Mouse (Mus musculus): ENCODE data around the gene Cxcl16.
"Not testable (repeated sequence)": the region's sequence is repeated elsewhere in the genome, so short reads cannot be mapped to it uniquely, and the experiment has no call there.

Cxcl16 gene

DNA sequence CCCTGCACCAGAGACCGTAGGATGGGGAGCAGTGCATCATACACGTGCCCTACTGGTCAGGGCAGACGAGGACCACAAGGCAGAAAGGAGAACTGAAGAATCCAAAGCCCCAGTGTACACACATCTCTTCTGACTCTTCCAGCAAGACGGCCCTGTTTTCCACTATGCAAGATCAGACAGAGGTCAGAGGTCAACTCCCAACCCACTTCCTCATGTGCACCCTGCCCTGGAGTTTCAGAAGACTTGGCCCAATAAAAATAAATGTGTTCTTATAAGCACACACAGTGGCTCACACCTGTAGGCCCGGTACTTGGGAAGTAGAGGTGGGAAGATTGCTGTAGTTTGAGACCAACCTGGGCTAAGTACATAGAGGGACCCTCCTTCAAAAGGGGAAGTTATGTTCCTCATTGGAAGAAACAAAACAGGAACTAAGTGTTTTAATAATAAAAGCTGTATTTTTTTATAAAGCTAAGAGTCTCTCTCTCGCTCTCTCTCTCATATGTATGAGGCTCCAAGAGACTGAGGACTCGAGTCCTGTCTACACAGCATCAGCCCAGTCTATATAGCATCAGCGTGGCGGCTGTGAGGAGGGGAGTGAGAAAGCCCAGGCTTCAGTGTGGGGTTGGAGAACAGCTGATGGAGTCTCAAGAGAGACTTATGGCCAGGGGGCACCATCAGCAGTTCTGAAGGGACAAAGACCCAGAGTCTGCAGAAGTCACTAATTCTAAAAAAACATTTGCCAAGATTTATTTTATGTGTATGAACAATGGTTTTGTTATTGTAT, 6.3 kb downstream of the Cxcl16 start:
- DNase-seq (ENCODE audit: low read depth, low spot score): no peak

- peak; percentile 99 for DNase-seq (ENCODE audit: low read depth, low spot score)
Measured at GRCm38 (mm10) chr11:70451797-70452498, 7.8 kb downstream of the Cxcl16 start, which contains the start of gene Med11. TSS of gene Med11 (plus strand) at chr11:70451919.

- no peak for DNase-seq (ENCODE audit: low read depth, low spot score)
Measured at GRCm38 (mm10) chr11:70450926-70451325, 8.9 kb downstream of the Cxcl16 start.

GRCm38 (mm10) chr11:70447373-70447772, 12.4 kb downstream of the Cxcl16 start:
- DNase-seq (ENCODE audit: low read depth, low spot score): no peak

DNA sequence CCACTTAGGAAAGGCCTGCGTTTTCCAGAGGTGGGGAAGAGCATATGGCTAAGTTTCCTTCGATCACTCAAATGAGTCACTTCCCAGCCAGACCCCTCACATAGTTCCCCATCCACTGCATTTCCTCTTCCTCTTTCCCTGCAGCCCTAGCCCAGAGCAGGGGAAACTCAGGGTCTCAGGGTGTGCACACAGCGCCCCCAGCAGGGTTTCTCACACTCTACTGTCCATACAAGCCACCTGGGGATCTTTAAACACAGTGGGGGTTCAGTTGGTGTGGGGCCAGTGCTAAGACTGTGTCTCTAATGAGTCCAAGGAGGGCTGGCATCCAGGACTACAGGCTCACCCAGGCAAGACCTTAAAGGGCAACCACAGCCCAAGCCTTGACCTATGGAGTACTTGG, 13.0 kb downstream of the Cxcl16 start:
- DNase-seq (ENCODE audit: low read depth, low spot score): no peak

DNA sequence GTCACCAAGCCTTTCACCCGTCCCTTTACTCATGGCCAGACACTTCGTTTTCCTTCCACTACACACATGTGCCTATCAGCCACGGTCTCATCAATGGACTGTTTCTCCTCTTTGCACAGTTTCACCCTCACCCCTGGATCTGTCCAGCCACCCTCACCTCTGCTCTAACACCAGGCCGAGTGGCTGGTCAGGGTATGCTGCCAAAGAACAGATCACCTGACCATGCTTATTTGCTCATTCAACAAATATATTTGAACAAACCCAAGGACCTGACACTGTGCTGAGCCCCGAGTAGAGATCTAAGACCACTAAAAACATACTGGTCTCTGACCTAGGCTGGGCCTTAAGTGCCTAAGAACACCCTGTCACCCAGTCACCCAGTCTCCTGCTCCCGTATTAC, 15.1 kb downstream of the Cxcl16 start:
- no peak for DNase-seq (ENCODE audit: low read depth, low spot score)

GRCm38 (mm10) chr11:70443964-70444363, 15.8 kb downstream of the Cxcl16 start:
- no peak for DNase-seq (ENCODE audit: low read depth, low spot score)

GRCm38 (mm10) chr11:70441882-70442281, 17.9 kb downstream of the Cxcl16 start:
- no peak for DNase-seq (ENCODE audit: low read depth, low spot score)

- DNase-seq (ENCODE audit: low read depth, low spot score): no peak
Measured at GRCm38 (mm10) chr11:70440637-70441036, 19.1 kb downstream of the Cxcl16 start.

DNA sequence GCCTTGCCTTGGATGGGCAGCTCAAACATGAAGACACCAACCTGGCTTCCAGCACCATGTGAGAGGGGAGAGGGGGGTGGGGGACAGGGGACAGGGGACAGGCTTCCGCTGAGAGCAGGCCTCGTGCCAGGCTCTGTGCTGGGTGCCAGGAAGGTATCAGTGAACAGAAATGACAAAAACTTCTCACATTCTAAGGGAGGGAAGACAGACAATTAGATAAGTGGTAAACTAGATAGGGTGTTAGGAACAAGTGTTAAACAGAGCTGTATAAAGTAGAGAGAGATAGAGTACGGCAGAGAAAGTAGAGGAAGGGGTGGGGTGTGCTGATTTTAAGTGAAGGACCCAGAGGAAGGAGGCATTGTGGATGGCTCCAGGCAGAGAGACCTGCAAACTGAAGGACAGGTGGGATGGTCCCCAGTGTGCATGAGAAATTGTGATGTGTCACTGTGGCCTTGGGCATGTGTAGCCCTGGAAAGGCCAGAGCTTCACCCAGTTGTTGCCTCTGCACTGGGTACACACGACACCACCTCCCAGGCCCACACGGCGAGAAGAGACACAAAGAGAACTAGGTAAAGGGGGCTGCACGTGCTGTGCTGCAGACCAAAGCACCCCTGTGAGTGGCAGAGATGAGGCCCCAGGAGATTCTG, 20.9 kb downstream of the Cxcl16 start:
- no peak for DNase-seq (ENCODE audit: low read depth, low spot score)

DNA sequence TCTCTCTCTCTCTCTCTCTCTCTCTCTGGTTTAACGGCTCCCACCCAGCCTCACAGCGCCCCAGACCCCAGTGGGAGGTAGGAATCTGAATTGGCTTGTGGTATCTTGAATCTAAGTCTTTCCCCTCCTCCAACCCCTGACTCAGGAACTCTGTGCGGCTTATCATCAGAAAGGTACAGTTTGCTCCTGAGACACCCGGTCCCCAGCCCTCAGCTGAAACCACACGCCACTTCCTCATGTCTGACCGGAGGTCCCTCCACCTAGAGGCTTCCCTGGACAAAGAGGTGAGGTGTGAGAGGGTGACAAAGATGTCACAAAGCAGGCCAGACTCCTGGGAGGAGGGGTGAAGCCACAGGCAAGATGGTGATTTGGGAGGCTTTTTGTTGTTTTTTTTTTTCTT, 22.4 kb downstream of the Cxcl16 start:
- DNase-seq (ENCODE audit: low read depth, low spot score): no peak

DNA sequence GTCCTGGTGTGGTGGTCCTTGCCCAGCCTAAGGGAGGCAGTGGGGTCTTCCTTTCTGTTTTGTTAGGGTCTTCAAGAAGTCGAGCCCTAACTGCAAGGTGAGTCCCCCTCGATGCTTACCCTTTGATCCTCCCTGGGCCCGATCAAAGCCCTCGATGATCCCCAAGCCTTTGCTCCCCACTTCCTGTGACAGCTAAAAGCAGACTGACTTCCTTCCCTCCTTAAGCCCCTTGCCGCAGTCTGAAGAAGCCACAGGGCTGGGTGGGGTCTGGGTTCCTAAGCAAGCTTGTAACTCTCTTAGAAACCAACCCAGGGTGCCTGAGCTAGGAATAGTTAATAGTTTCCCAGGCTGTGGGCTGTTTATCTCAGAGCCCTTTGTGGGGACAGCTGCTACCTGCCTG, 24.3 kb downstream of the Cxcl16 start:
- DNase-seq (ENCODE audit: low read depth, low spot score): no peak

DNA sequence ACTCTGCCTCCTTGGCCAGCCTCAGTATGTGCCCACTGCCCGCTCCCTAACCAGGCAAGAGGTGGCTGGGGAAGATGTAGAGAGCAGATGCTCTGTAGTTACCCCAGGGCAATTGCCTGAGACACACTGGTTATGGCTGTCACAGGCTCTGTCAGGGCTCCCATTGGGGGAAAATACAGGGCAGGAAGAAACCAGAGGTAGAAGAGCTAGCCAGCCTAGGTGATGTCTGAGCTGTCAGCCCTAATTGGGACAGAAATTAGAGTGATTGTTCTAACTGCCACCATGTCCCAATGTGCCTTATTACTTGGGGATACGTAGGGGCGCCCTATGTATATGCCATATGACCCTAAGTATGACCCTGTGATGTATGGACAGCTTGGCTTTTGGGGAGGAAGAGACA, 25.8 kb downstream of the Cxcl16 start:
- DNase-seq (ENCODE audit: low read depth, low spot score): no peak

DNA sequence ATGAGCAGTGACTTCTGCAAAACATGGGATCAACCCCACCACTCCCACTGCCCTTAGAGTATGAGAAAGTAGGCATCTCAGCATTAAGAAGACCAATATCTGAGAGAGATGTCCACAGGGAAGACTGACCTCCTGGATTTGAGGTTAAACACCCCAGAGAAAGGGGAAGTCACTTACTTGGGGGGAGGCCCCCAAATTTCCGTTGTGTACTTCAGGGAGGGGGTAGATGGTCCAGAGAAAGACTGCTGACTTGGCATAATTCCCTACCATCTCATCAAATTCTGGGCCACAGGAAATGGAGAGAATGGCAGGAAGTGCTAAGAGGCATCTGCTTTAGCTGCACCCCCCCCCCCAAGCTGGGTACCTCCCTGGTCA, 26.2 kb downstream of the Cxcl16 start:
- no peak for DNase-seq (ENCODE audit: low read depth, low spot score)

GRCm38 (mm10) chr11:70432895-70433568, 26.8 kb downstream of the Cxcl16 start:
- DNase-seq (ENCODE audit: low read depth, low spot score): peak; percentile 53

DNA sequence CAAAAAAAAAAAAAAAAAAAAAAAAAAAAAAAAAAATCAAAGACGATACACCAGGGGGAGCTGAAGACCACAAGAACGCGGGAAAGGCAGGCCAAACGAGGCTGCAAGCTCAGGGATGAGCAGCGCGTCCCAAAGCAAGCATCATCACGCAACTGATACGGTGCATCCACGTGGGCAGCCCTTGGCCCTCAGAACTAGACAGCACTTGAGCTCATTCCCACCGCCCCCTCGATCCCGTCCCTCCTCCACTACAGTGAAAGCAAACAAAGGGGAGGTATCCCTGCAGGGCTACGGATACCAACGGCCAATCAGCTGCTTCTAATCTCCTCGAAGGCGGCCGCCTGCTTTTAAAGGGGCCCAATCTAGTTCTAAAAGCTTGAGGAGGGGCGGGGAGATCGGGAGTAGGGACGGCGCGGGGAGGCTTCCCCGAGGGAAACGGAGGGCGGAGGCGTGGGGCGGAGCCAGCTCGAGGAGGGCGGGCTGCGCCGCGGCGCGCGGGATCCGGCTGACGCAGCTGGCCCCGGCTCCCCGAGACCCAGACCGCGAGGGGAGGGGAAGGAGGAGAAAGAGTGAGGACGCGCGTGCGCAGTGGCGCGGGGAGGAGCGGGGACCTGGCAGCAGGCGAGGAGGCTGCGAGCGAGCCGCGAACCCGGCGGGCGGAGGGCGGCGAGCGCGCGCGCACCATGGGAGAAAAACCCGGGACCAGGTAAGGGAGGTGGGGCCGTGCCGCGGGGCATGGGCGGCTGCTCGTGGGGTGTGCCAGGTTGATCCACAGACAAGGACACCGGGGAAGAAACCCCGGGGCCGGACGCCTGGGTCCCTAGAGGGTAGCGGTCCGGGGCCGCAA, 27.5 kb downstream of the Cxcl16 start, which contains the start of gene Arrb2:
TSS of gene Arrb2 (plus strand) at position 588 of the 847 bp plus-strand sequence.
- DNase-seq (ENCODE audit: low read depth, low spot score): peak; percentile 98

DNA sequence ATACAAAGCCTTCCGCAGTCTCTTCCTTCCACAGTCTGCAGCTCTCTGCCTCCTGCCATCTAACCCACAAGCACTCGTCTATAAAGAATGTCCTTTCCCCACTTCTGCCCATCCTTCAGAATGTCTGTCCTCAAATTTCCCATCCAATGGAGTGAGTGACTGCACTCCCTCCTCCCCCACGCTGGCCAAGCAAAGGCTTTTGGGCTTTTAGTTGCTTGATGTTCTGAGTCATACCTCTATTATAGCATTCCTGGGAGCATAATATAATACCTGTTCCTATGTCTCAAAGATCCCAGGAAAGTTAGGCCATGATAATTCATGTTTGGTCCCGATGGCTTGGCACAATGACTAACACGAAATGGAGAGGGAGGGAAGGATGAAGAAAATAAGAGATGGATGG, 28.2 kb downstream of the Cxcl16 start:
- peak; percentile 61 for DNase-seq (ENCODE audit: low read depth, low spot score)

DNA sequence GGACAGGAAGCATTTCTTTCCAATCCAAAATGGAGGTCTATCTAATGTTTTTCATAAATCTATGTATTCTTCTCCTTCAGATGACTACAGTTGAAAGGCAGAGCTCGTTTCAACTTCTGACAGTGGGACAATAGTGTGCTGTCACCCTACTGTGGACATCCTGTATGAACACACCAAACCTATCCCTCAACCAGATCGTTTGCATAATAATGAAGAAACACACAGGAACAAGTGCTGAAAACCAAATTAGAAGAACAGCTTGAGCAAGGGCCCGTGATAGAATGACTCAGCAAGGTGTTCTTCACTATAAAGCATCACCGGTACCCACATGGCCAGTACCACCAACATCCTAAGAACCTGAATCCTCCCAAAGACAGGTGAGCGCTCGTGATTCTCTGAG, 33.2 kb downstream of the Cxcl16 start:
- not testable (repeated sequence) for DNase-seq (ENCODE audit: low read depth, low spot score)

DNA sequence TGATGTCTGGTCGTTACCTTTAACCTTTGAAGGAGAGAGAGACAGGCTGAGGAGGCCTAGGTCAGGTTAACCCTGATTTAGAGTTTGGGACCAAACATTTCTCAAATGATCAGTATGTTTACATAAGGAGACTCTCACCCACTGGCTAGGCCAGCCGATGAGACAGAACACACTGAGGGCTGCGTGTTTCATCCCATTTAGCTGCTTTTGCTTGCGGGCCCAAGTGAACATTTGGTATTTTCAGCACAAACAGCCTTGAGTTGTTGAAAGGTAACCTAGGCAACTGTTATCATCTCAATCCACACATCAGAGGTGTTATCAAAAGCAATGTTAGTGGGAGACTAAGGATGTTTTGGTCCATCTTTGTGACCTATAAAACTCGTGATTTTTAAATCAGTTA, 40.3 kb downstream of the Cxcl16 start:
- no peak for DNase-seq (ENCODE audit: low read depth, low spot score)

DNA sequence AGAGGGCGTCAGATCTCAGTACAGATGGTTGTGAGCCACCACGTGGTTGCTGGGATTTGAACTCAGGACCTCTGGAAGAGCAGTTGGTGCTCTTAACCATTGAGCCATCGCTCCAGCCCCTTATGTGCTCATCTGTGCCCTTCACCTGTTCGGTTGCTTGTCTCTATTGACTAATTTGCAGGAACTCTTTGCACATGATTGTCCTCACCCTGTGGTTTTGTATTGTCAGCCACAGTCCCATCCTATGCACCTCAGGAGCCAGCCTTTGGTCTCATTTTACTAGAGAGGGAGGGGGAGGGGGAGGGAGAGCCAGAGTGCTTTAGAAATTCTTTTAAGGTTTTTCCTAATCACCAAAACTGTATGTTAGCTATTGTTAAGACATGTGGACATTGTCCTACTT, 41.6 kb downstream of the Cxcl16 start:
- DNase-seq (ENCODE audit: low read depth, low spot score): no peak

GRCm38 (mm10) chr11:70413961-70414360, 45.8 kb downstream of the Cxcl16 start:
- peak; percentile 91 for DNase-seq (ENCODE audit: low read depth, low spot score)
